Mouse (Mus musculus): ENCODE results near the gene Gm4070. TPM values are rescaled to one million over a fixed set of nuclear protein-coding genes. Genes with fewer than 3 reads are reported as not detected.
"Not testable (repeated sequence)": the region's sequence is repeated elsewhere in the genome, so short reads cannot be mapped to it uniquely, and the experiment has no call there.

The Gm4070 gene
- polyA plus RNA-seq (2012; rRNA removed): 1.3 and 1.5 TPM in 2 replicates

- not testable (repeated sequence) for H3K4me3 ChIP-seq (ENCODE audit: insufficient read depth, low read length); H3K4me1 ChIP-seq (ENCODE audit: control insufficient read depth, insufficient read depth, low read length); H3K27ac ChIP-seq (ENCODE audit: insufficient read depth, low read length)
Observed at GRCm38 (mm10) chr7:105953812-105954211, at the start of gene Gm4070. Gene Gm4070 (minus strand): TSS chr7:105953967.

DNA sequence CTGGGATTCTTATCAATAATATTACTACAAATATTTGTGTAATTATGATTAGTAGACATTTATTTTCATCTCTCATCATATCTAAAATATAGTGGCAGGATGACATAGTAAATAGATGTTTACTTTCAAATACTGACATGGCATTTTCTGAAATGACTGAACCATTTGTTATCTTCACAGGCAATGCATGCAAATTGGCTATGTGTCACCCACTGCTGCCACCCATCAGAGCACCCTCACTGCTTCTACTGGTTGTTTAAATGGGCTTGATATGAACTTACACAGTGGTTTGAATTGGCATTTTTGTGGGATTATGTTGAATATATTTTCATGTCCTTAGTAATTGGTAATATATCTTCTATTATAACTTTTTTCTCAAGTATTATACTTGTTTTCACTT, 773 bp upstream of the Gm4070 start:
- H3K4me3 ChIP-seq (ENCODE audit: insufficient read depth, low read length): not testable (repeated sequence)

DNA sequence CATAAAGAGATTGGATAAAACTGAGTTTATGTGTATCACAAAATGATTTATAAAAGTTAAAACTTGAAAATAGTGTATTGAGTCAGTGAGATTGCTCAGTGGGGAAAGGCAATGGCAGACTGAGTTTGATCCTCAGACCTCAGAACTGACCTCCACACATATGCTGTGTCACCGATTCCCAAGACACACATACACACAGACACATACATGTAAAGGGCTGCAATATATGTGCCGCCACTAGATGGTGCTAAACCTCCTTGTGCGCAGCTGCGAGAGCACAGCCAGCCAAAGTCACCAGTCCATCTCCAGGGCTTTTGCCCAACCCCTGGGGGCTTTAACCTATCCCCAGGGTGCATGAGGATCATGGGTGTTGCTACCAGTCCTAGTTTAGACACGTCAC, 1.4 kb downstream of the Gm4070 start:
- not testable (repeated sequence) for H3K27ac ChIP-seq (ENCODE audit: insufficient read depth, low read length); H3K4me1 ChIP-seq (ENCODE audit: control insufficient read depth, insufficient read depth, low read length); H3K4me3 ChIP-seq (ENCODE audit: insufficient read depth, low read length)

More for the DNA sequence above, 773 bp upstream of the Gm4070 start:
- not testable (repeated sequence) for H3K27ac ChIP-seq (ENCODE audit: insufficient read depth, low read length); H3K4me1 ChIP-seq (ENCODE audit: control insufficient read depth, insufficient read depth, low read length)

DNA sequence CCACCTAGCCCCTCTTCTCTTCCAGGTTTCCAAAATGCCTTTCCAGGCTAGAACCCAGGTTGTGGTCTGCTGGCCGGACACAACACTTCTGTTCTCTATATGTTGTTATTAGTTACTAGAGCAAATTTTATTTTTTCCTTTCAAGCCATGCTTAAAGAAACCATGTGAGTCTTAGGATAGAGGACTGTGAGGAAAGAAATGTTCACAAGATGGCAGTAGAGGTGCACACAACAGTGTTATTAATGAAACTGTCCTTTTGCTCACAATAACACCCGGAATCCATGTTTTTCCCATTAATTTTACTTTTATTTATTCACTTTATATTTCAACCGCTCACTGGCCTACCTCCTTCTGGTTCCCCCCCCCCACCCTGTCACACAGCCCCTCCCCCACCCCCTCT, 8.5 kb downstream of the Gm4070 start:
- H3K4me3 ChIP-seq (ENCODE audit: insufficient read depth, low read length); H3K27ac ChIP-seq (ENCODE audit: insufficient read depth, low read length); H3K4me1 ChIP-seq (ENCODE audit: control insufficient read depth, insufficient read depth, low read length): not testable (repeated sequence)

GRCm38 (mm10) chr7:105932132-105932531, 21.6 kb downstream of the Gm4070 start:
- H3K27ac ChIP-seq (ENCODE audit: insufficient read depth, low read length); H3K4me1 ChIP-seq (ENCODE audit: control insufficient read depth, insufficient read depth, low read length); H3K4me3 ChIP-seq (ENCODE audit: insufficient read depth, low read length): not testable (repeated sequence)

DNA sequence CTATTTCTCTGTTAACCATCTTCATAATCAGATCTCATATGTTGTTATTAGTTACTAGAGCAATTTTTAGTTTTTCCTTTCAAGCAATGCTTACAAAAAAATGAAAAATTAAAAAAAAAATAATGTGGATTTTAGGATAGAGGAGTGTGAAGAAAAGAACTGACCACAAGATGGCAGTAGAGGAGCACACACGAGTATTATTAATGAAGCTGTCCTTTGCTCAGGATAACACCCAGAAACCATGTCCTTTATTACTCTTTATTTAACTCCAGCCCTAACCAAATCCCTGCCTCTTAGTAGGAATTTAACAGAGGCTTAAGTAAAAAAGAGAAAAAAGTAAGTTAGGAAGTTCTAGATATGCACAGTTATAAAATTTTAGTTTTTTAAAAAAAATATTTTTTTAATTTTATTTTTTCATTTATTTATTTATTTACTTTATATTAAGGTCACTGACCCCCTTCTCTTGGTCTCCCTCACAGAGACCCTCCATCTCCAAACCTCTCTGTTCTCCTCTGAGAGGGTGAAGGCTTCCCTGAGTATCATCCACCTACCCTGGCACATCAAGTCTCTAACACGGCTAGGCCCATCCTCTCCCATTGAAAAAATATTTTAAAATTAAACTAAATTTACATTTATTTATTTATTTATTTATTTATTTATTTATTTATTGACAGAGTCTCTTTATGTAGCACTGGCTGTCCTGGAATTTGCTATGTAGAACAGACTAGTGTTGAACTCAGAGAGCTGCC, 70.0 kb downstream of the Gm4070 start:
- H3K4me1 ChIP-seq (ENCODE audit: control insufficient read depth, insufficient read depth, low read length); H3K4me3 ChIP-seq (ENCODE audit: insufficient read depth, low read length); H3K27ac ChIP-seq (ENCODE audit: insufficient read depth, low read length): not testable (repeated sequence)

GRCm38 (mm10) chr7:105879717-105880484, 73.9 kb downstream of the Gm4070 start:
- H3K4me1 ChIP-seq (ENCODE audit: control insufficient read depth, insufficient read depth, low read length); H3K4me3 ChIP-seq (ENCODE audit: insufficient read depth, low read length); H3K27ac ChIP-seq (ENCODE audit: insufficient read depth, low read length): not testable (repeated sequence)

GRCm38 (mm10) chr7:105855718-105856560, 97.8 kb downstream of the Gm4070 start:
- not testable (repeated sequence) for H3K4me1 ChIP-seq (ENCODE audit: control insufficient read depth, insufficient read depth, low read length); H3K4me3 ChIP-seq (ENCODE audit: insufficient read depth, low read length); H3K27ac ChIP-seq (ENCODE audit: insufficient read depth, low read length)

Other genes starting within 250 kb of the Gm4070 start
- 153 TPM in 2 replicates for gene Ilk, start 217.4 kb downstream of the Gm4070 start, polyA plus RNA-seq (2012; rRNA removed)
- 8.4 and 10.0 TPM in 2 replicates for gene Rrp8, start 216.6 kb downstream of the Gm4070 start, polyA plus RNA-seq (2012; rRNA removed)
- gene Taf10, start 209.6 kb downstream of the Gm4070 start, polyA plus RNA-seq (2012; rRNA removed): 174 and 179 TPM in 2 replicates
- 92.3 and 93.2 TPM in 2 replicates for gene Tpp1, start 201.7 kb downstream of the Gm4070 start, polyA plus RNA-seq (2012; rRNA removed)
- gene Dchs1, start 166.3 kb downstream of the Gm4070 start, polyA plus RNA-seq (2012; rRNA removed): 4.2 and 5.2 TPM in 2 replicates
- 143 and 155 TPM in 2 replicates for gene Mrpl17, start 142.9 kb downstream of the Gm4070 start, polyA plus RNA-seq (2012; rRNA removed)